Mouse (Mus musculus): ENCODE data around the gene Dclk3. TPM values are rescaled to one million over a fixed set of nuclear protein-coding genes. Genes with fewer than 3 reads are reported as not detected.

Dclk3 gene
- total RNA-seq (2023): not detected

GRCm38 (mm10) chr9:111438904-111439835, at the start of gene Dclk3:
Dclk3 (plus strand) TSS chr9:111439081.

Other genes with a start within 250 kb of the Dclk3 start
- gene Mlh1, start 167.3 kb upstream of the Dclk3 start, total RNA-seq (2023): 38.8 TPM
- 37.7 TPM for gene Epm2aip1, start 167.2 kb upstream of the Dclk3 start, total RNA-seq (2023)
- not detected for gene Trank1, start 127.3 kb upstream of the Dclk3 start, total RNA-seq (2023)